Mouse (Mus musculus) ES-Bruce4 (cell line): Measurements from ENCODE around the gene 4930404N11Rik. TPM values are rescaled to one million over a fixed set of nuclear protein-coding genes. Genes with fewer than 3 reads are reported as not detected.

Source experiments
- H3K27ac ChIP-seq: 2 replicates; pipeline ENCODE4 v1.5.1; 2012; ENCODE audit warnings: low read length, inconsistent platforms; ENCODE audit not compliant: insufficient read depth
- H3K27me3 ChIP-seq: 2 replicates; pipeline ENCODE4 v1.6.1; 2012; ENCODE audit warnings: mild to moderate bottlenecking, low read length, inconsistent platforms; ENCODE audit not compliant: control insufficient read depth, poor library complexity, insufficient read depth, severe bottlenecking
- H3K36me3 ChIP-seq: 2 replicates; pipeline ENCODE4 v1.6.1; 2012; ENCODE audit warnings: inconsistent platforms, mild to moderate bottlenecking, low read length, moderate library complexity; ENCODE audit not compliant: control insufficient read depth, poor library complexity, insufficient read depth, severe bottlenecking
- H3K4me1 ChIP-seq: one replicate; pipeline ENCODE4 v1.8.1; 2011; ENCODE audit warnings: low read length; ENCODE audit not compliant: control insufficient read depth, insufficient read depth
- H3K4me3 ChIP-seq: 2 replicates; pipeline ENCODE4 v1.5.1; 2011; ENCODE audit warnings: low read depth, mild to moderate bottlenecking, low read length
- H3K9ac ChIP-seq: 2 replicates; pipeline ENCODE4 v1.6.1; 2012; ENCODE audit warnings: low read depth, mild to moderate bottlenecking, inconsistent platforms; ENCODE audit not compliant: poor library complexity, severe bottlenecking
- H3K9me3 ChIP-seq: replicated peaks from 2 replicates; pipeline ENCODE4 v1.6.1; 2012; ENCODE audit warnings: mild to moderate bottlenecking, low read length, inconsistent platforms; ENCODE audit not compliant: control insufficient read depth, poor library complexity, insufficient read depth, severe bottlenecking
- CTCF ChIP-seq: IDR thresholded peaks from one replicate; pipeline ENCODE4 v1.8.1; 2011; ENCODE audit warnings: low read depth, low read length
- EP300 ChIP-seq: IDR thresholded peaks from 2 replicates; pipeline ENCODE4 v1.6.1; 2011; ENCODE audit warnings: low read depth, low read length; ENCODE audit not compliant: insufficient read depth
- POLR2A ChIP-seq: IDR thresholded peaks from one replicate; pipeline ENCODE4 v1.8.1; 2011; ENCODE audit warnings: low read length; ENCODE audit not compliant: insufficient read depth
- polyA plus RNA-seq: library from polyadenylated mRNA; stranded (reverse); fragments of >200 nt; gene quantifications from 2 replicates; pipeline ENCODE4 v1.2.4, GENCODE M21; 2011; ENCODE audit warnings: low read depth; ENCODE audit not compliant: missing spikeins, insufficient read depth, insufficient read length

4930404N11Rik gene
- polyA plus RNA-seq, 1 experiment, result not detected

GRCm38 (mm10) chr10:81385603-81386306 lies 20.1 kb upstream of the 4930404N11Rik start:
- H3K36me3 ChIP-seq, result peaks cover 12% of the 10 kb centered on the region
- peak overlapping the region; percentile 78; the same call in 1 of the 2 replicates for H3K9ac ChIP-seq
- H3K4me3 ChIP-seq, result peak overlapping the region; percentile 85
- no peaks in the 10 kb centered on the region for H3K27me3 ChIP-seq
- H3K27ac ChIP-seq, result no peak overlapping the region
- H3K4me1 ChIP-seq, result no peaks in the 10 kb centered on the region
- no peaks in the 10 kb centered on the region for H3K9me3 ChIP-seq
- no peak for TF ChIP-seq CTCF
- TF ChIP-seq POLR2A, result no peak
- TF ChIP-seq EP300, result no peak

- no peaks in the 10 kb centered on the region for H3K27me3 ChIP-seq
- H3K36me3 ChIP-seq, result peaks cover 12% of the 10 kb centered on the region
- peak overlapping the region; percentile 85 for H3K4me3 ChIP-seq
- TF ChIP-seq CTCF (no peak), EP300 (no peak), POLR2A (no peak)
- peak overlapping the region; percentile 24 for H3K27ac ChIP-seq
- no peaks in the 10 kb centered on the region for H3K4me1 ChIP-seq
- H3K9me3 ChIP-seq, result no peaks in the 10 kb centered on the region
- H3K9ac ChIP-seq, result peak overlapping the region; percentile 78
Measured at GRCm38 (mm10) chr10:81384605-81384982, 19.0 kb upstream of the 4930404N11Rik start.

DNA sequence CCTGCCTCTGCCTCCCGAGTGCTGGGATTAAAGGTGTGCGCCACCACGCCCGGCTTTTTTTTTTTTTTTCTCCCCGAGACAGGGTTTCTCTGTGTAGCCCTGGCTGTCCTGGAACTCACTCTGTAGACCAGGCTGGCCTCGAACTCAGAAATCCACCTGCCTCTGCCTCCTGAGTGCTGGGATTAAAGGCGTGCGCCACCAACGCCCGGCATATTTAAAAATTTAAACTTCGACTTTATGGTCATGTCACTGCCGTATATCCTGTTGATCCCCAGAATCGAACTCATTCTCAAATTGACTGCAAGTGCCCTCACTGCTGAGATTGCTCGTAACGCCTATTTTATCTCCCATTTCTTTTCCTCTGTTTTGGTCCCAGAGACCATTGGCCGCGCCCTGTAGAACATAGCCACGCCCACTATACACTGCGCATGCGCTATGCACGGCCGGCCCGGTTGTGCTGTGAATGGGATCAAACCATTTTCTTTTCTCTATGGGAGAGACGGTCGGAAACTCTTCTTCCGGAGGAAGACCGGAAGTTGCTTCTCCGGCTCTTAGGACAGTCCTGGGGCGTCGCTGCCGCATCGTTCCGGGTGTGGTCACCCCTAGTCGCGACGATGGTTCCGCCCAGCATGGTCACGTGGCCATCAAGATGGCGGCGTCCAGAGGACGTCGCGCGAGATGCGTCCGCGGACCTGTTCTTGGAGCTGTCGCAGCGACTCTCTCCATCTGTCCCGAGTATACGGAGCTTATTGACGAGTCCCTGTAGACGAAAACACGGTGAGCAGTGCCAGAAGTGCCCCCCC lies 18.4 kb upstream of the 4930404N11Rik start, which contains the start of the genes Dohh and Gm48551:
TSS of gene Dohh (plus strand) at position 627 of the 803 bp plus-strand sequence.
TSS of gene Gm48551 (plus strand) at position 665 of the 803 bp plus-strand sequence.
- H3K27me3 ChIP-seq, result no peaks in the 10 kb centered on the region
- no peaks in the 10 kb centered on the region for H3K9me3 ChIP-seq
- peaks cover 12% of the 10 kb centered on the region for H3K36me3 ChIP-seq
- H3K9ac ChIP-seq, result peak within 1 kb of the TSS; percentile 78
- peak within 1 kb of the TSS; percentile 85 for H3K4me3 ChIP-seq
- TF ChIP-seq POLR2A (peak; percentile 37), EP300 (peak; percentile 61; the same call in 1 of the 2 replicates), CTCF (no peak)
- H3K4me1 ChIP-seq, result no peaks in the 10 kb centered on the region
- peak within 1 kb of the TSS; percentile 45 for H3K27ac ChIP-seq

DNA sequence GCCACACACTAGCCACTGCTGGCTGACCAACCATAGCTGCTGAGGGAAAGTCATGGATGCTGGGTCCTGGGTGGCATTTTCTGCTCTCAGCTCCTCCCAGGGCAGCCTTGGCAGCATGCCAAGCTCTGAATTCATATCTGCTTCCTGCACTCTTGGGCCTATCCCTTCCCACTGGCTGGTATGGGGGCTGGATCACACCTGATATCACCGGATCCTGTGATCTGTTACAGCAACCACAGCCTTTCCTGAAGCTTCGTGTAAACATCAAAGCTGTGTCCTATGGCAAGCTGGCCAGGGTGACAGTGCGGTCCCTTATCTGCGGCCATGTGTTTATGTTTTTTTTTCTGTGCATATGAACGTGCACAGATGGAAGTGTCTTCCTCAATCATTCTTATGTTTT lies 16.4 kb upstream of the 4930404N11Rik start:
- Histone ChIP-seq H3K27me3 (no peaks in the 10 kb centered on the region), H3K27ac (no peak overlapping the region), H3K9ac (no peak overlapping the region), H3K36me3 (peaks cover 7% of the 10 kb centered on the region), H3K4me3 (no peak overlapping the region), H3K9me3 (no peaks in the 10 kb centered on the region), H3K4me1 (no peaks in the 10 kb centered on the region)
- TF ChIP-seq EP300 (no peak), POLR2A (no peak), CTCF (no peak)

- no peak overlapping the region for H3K27ac ChIP-seq
- H3K27me3 ChIP-seq, result no peaks in the 10 kb centered on the region
- no peak for TF ChIP-seq POLR2A
- no peak for TF ChIP-seq EP300
- TF ChIP-seq CTCF, result no peak
- H3K4me1 ChIP-seq, result no peaks in the 10 kb centered on the region
- no peaks in the 10 kb centered on the region for H3K36me3 ChIP-seq
- no peaks in the 10 kb centered on the region for H3K9me3 ChIP-seq
- H3K4me3 ChIP-seq, result no peak overlapping the region
- H3K9ac ChIP-seq, result no peak overlapping the region
Measured at GRCm38 (mm10) chr10:81379809-81380378, 14.3 kb upstream of the 4930404N11Rik start.
